ENCODE assay signal across 10 mouse cellular contexts in genomic region chr12:12877539-12877938, GRCm38 (mm10).
DNase-seq lines count a peak whose midpoint lies in the region; ATAC-seq and TF ChIP-seq lines count a peak whose summit lies in the region.
"Had no signal": no experiment of that assay in that cellular context is flagged by ENCODE, and none has a peak within 500 bp of the region (broad histone marks: within the 10 kb centered on the region; RNA-seq: fewer than 3 reads in every experiment).

No protein-coding gene starts in this region.

- no peak for TF ChIP-seq EP300 in liver, postnatal 0 days (IDR thresholded peaks at IDR 0.05; ENCODE audit: low read depth)

- no peaks in the 10 kb centered on the region for H3K4me1 ChIP-seq in forebrain, postnatal 0 days (ENCODE audit: insufficient read depth)
- H3K4me1 ChIP-seq in midbrain, embryonic 16.5 days (ENCODE audit: control insufficient read depth, insufficient read depth, low read length) = 0 out of 2 replicates have a peak, but pooled peaks cover 5% of the 10 kb centered on the region
- H3K4me1 ChIP-seq in liver, postnatal 0 days (ENCODE audit: insufficient read depth) = peaks cover 1% of the 10 kb centered on the region; the same call in 1 of the 2 replicates
- H3K4me1 ChIP-seq: limb, embryonic 12.5 days had no signal

- peak; percentile 16 for DNase-seq in layer of hippocampus, adult 9-11 months
- DNase-seq in layer of hippocampus, postnatal 25 days (ENCODE audit: extremely low spot score in 1 of 2, low spot score in 1 of 2) = no peak
- DNase-seq in cerebellum, postnatal 10 days = peak; percentile 85 to 91
- DNase-seq in forebrain, postnatal 0 days = peak; percentile 71
- no peak for DNase-seq in heart, postnatal 10 days
- no peak for DNase-seq in urinary bladder, postnatal 25 days (ENCODE audit: low spot score)
- DNase-seq in liver, postnatal 0 days = no peak
- DNase-seq: heart, postnatal 14 days had no signal

- H3K4me3 ChIP-seq in forebrain, postnatal 0 days (ENCODE audit: low read depth, low read length) = no peak overlapping the region
- H3K4me3 ChIP-seq in midbrain, embryonic 16.5 days (ENCODE audit: low read depth, low read length) = no peak overlapping the region
- H3K4me3 ChIP-seq in liver, postnatal 0 days (ENCODE audit: low read depth, low read length) = no peak overlapping the region
- H3K4me3 ChIP-seq: limb, embryonic 12.5 days had no signal

- no peak overlapping the region for H3K4me2 ChIP-seq in forebrain, postnatal 0 days (ENCODE audit: low read depth)
- no peak overlapping the region for H3K4me2 ChIP-seq in midbrain, embryonic 16.5 days (ENCODE audit: low read length)
- H3K4me2 ChIP-seq in liver, postnatal 0 days (ENCODE audit: low read depth, low read length) = no peak overlapping the region
- H3K4me2 ChIP-seq: limb, embryonic 12.5 days had no signal

- intact Hi-C loops in heart, postnatal 10 days (cut with DNase I) = no loop called here

- TF ChIP-seq CTCF in forebrain, postnatal 0 days (IDR thresholded peaks at IDR 0.05; ENCODE audit: low read depth) = no peak
- TF ChIP-seq CTCF in liver, postnatal 0 days (IDR thresholded peaks at IDR 0.05; ENCODE audit: low read depth) = no peak

- peak overlapping the region; percentile 30; the same call in 1 of the 2 replicates for H3K27ac ChIP-seq in forebrain, postnatal 0 days (ENCODE audit: low read depth, low read length)
- peak overlapping the region; percentile 58; the same call in 1 of the 2 replicates for H3K27ac ChIP-seq in midbrain, embryonic 16.5 days (ENCODE audit: low read length)
- H3K27ac ChIP-seq in liver, postnatal 0 days (ENCODE audit: low read depth) = no peak overlapping the region
- H3K27ac ChIP-seq: limb, embryonic 12.5 days had no signal

- no peak overlapping the region for H3K9ac ChIP-seq in forebrain, postnatal 0 days
- H3K9ac ChIP-seq in midbrain, embryonic 16.5 days (ENCODE audit: low read depth, low read length) = no peak overlapping the region
- H3K9ac ChIP-seq in liver, postnatal 0 days (replicated peaks) = no peak overlapping the region
- H3K9ac ChIP-seq: limb, embryonic 12.5 days had no signal

- H3K36me3 ChIP-seq in forebrain, postnatal 0 days (ENCODE audit: insufficient read depth) = no peaks in the 10 kb centered on the region
- H3K36me3 ChIP-seq in midbrain, embryonic 16.5 days (ENCODE audit: control insufficient read depth, insufficient read depth, low read length) = no peaks in the 10 kb centered on the region
- no peaks in the 10 kb centered on the region for H3K36me3 ChIP-seq in liver, postnatal 0 days (replicated peaks; ENCODE audit: insufficient read depth, low read length)
- H3K36me3 ChIP-seq: limb, embryonic 12.5 days had no signal

- 19% methylated on average over 5 of the region's 5 CpGs for WGBS in forebrain, postnatal 0 days
- 11% methylated on average over 5 of the region's 5 CpGs for WGBS in midbrain, embryonic 16.5 days
- 79% methylated on average over 5 of the region's 5 CpGs for WGBS in liver, postnatal 0 days (ENCODE audit: insufficient replicate concordance)

- H3K9me3 ChIP-seq in forebrain, postnatal 0 days (ENCODE audit: low read length) = no peaks in the 10 kb centered on the region
- no peaks in the 10 kb centered on the region for H3K9me3 ChIP-seq in midbrain, embryonic 16.5 days (replicated peaks; ENCODE audit: control insufficient read depth, low read length, poor library complexity, severe bottlenecking)
- H3K9me3 ChIP-seq in liver, postnatal 0 days (ENCODE audit: low read length) = no peaks in the 10 kb centered on the region
- H3K9me3 ChIP-seq: limb, embryonic 12.5 days had no signal

- ATAC-seq in forebrain, postnatal 0 days = peak; percentile 85
- ATAC-seq in midbrain, embryonic 16.5 days = peak; percentile 80
- no peak for ATAC-seq in liver, postnatal 0 days

- H3K27me3 ChIP-seq in forebrain, postnatal 0 days (ENCODE audit: insufficient read depth, low read length) = no peaks in the 10 kb centered on the region
- H3K27me3 ChIP-seq in midbrain, embryonic 16.5 days (ENCODE audit: control insufficient read depth, insufficient read depth, low read depth, low read length) = no peaks in the 10 kb centered on the region
- no peaks in the 10 kb centered on the region for H3K27me3 ChIP-seq in liver, postnatal 0 days (ENCODE audit: insufficient read depth, low read length)
- H3K27me3 ChIP-seq: limb, embryonic 12.5 days had no signal

Comparison
In these comparisons a context has a peak if more than half of its experiments do, and no peak if none do; other contexts are left out.
1. DNase-seq: peak in layer of hippocampus, adult 9-11 months (single experiment), cerebellum, postnatal 10 days (2 of 2) and forebrain, postnatal 0 days (single experiment); none in layer of hippocampus, postnatal 25 days (0 of 2), heart, postnatal 10 days (0 of 2), urinary bladder, postnatal 25 days (single experiment) and liver, postnatal 0 days (single experiment).